Mouse (Mus musculus): ENCODE measurements at regions not wholly inside any gene's neighbourhood (a gene's known extent, or its start where the extent isn't known, plus 50 kb on each side); places are given as distances from the start of the nearest gene placed in this dataset.
A peak's percentile ranks its signal among the peaks of the same experiment; 100 is the strongest.

- Histone ChIP-seq H3K4me2 (replicated peaks; ENCODE audit: low read depth, low read length) (no peak overlapping the region), H3K27me3 (ENCODE audit: insufficient read depth, low read length) (no peaks in the 10 kb centered on the region), H3K4me1 (ENCODE audit: insufficient read depth, low read length) (no peaks in the 10 kb centered on the region), H3K4me3 (ENCODE audit: low read length) (no peak overlapping the region), H3K9me3 (ENCODE audit: low read length) (no peaks in the 10 kb centered on the region; the same call in 1 of the 2 replicates), H3K9ac (replicated peaks; ENCODE audit: low read length) (no peak overlapping the region), H3K27ac (ENCODE audit: low read length) (no peak overlapping the region), H3K36me3 (ENCODE audit: insufficient read depth, low read length) (no peaks in the 10 kb centered on the region)
- ATAC-seq (ENCODE audit: low FRiP score, low TSS enrichment) = no peak
- WGBS = 96% methylated on average over 4 of the region's 4 CpGs
Measured at GRCm38 (mm10) chr3:105130228-105130627, 63.6 kb downstream of the 4930564D02Rik start.

GRCm38 (mm10) chr3:105131053-105131452 lies 64.4 kb downstream of the 4930564D02Rik start:
- no peak overlapping the region for H3K9ac ChIP-seq (replicated peaks; ENCODE audit: low read length)
- no peak overlapping the region for H3K4me3 ChIP-seq (ENCODE audit: low read length)
- no peak overlapping the region for H3K27ac ChIP-seq (ENCODE audit: low read length)
- 75% methylated on average over 6 of the region's 6 CpGs for WGBS
- no peaks in the 10 kb centered on the region; the same call in 1 of the 2 replicates for H3K9me3 ChIP-seq (ENCODE audit: low read length)
- H3K27me3 ChIP-seq (ENCODE audit: insufficient read depth, low read length) = no peaks in the 10 kb centered on the region
- H3K4me2 ChIP-seq (replicated peaks; ENCODE audit: low read depth, low read length) = no peak overlapping the region
- ATAC-seq (ENCODE audit: low FRiP score, low TSS enrichment) = no peak
- no peaks in the 10 kb centered on the region for H3K4me1 ChIP-seq (ENCODE audit: insufficient read depth, low read length)
- no peaks in the 10 kb centered on the region for H3K36me3 ChIP-seq (ENCODE audit: insufficient read depth, low read length)

GRCm38 (mm10) chr3:105133011-105133410 lies 66.4 kb downstream of the 4930564D02Rik start:
- H3K9ac ChIP-seq (replicated peaks; ENCODE audit: low read length) = no peak overlapping the region
- no peaks in the 10 kb centered on the region for H3K36me3 ChIP-seq (ENCODE audit: insufficient read depth, low read length)
- H3K4me3 ChIP-seq (ENCODE audit: low read length) = no peak overlapping the region
- no peaks in the 10 kb centered on the region for H3K27me3 ChIP-seq (ENCODE audit: insufficient read depth, low read length)
- no peak for ATAC-seq (ENCODE audit: low FRiP score, low TSS enrichment)
- H3K27ac ChIP-seq (ENCODE audit: low read length) = no peak overlapping the region
- no peaks in the 10 kb centered on the region for H3K4me1 ChIP-seq (ENCODE audit: insufficient read depth, low read length)
- H3K4me2 ChIP-seq (replicated peaks; ENCODE audit: low read depth, low read length) = no peak overlapping the region
- H3K9me3 ChIP-seq (ENCODE audit: low read length) = no peaks in the 10 kb centered on the region; the same call in 1 of the 2 replicates
- WGBS = 84% methylated on average over 4 of the region's 4 CpGs

- WGBS = 69% methylated on average over 14 of the region's 14 CpGs
Measured at GRCm38 (mm10) chr3:105141170-105141971, 74.7 kb downstream of the 4930564D02Rik start.

GRCm38 (mm10) chr3:105142631-105143030 lies 76.0 kb downstream of the 4930564D02Rik start:
- no peak overlapping the region for H3K27ac ChIP-seq (ENCODE audit: low read length)
- no peaks in the 10 kb centered on the region for H3K9me3 ChIP-seq (ENCODE audit: low read length)
- no peaks in the 10 kb centered on the region for H3K27me3 ChIP-seq (ENCODE audit: insufficient read depth, low read length)
- no peak for ATAC-seq (ENCODE audit: low FRiP score, low TSS enrichment)
- no peaks in the 10 kb centered on the region for H3K36me3 ChIP-seq (ENCODE audit: insufficient read depth, low read length)
- no peak overlapping the region for H3K9ac ChIP-seq (replicated peaks; ENCODE audit: low read length)
- H3K4me2 ChIP-seq (replicated peaks; ENCODE audit: low read depth, low read length) = no peak overlapping the region
- H3K4me3 ChIP-seq (ENCODE audit: low read length) = no peak overlapping the region
- no peaks in the 10 kb centered on the region for H3K4me1 ChIP-seq (ENCODE audit: insufficient read depth, low read length)

More at GRCm38 (mm10) chr3:105141170-105141971, 74.7 kb downstream of the 4930564D02Rik start:
- H3K9me3 ChIP-seq (ENCODE audit: low read length) = no peaks in the 10 kb centered on the region
- no peaks in the 10 kb centered on the region for H3K36me3 ChIP-seq (ENCODE audit: insufficient read depth, low read length)
- no peaks in the 10 kb centered on the region for H3K27me3 ChIP-seq (ENCODE audit: insufficient read depth, low read length)
- H3K27ac ChIP-seq (ENCODE audit: low read length) = no peak overlapping the region
- H3K4me2 ChIP-seq (replicated peaks; ENCODE audit: low read depth, low read length) = no peak overlapping the region
- no peak overlapping the region for H3K4me3 ChIP-seq (ENCODE audit: low read length)
- no peak for ATAC-seq (ENCODE audit: low FRiP score, low TSS enrichment)
- H3K9ac ChIP-seq (replicated peaks; ENCODE audit: low read length) = no peak overlapping the region
- H3K4me1 ChIP-seq (ENCODE audit: insufficient read depth, low read length) = no peaks in the 10 kb centered on the region

GRCm38 (mm10) chr3:105151475-105152157 lies 85.0 kb downstream of the 4930564D02Rik start:
- H3K27ac ChIP-seq (ENCODE audit: low read length) = no peak overlapping the region
- WGBS = 12% methylated on average over 11 of the region's 11 CpGs
- H3K4me2 ChIP-seq (replicated peaks; ENCODE audit: low read depth, low read length) = 0 out of 2 replicates have a peak overlapping the region, but pooled peaks have one; percentile 31

GRCm38 (mm10) chr3:105152158-105152541 lies 85.5 kb downstream of the 4930564D02Rik start:
- no peaks in the 10 kb centered on the region for H3K36me3 ChIP-seq (ENCODE audit: insufficient read depth, low read length)
- 0 out of 2 replicates have a peak overlapping the region, but pooled peaks have one; percentile 31 for H3K4me2 ChIP-seq (replicated peaks; ENCODE audit: low read depth, low read length)
- ATAC-seq (ENCODE audit: low FRiP score, low TSS enrichment) = no peak
- H3K27me3 ChIP-seq (ENCODE audit: insufficient read depth, low read length) = no peaks in the 10 kb centered on the region
- no peak overlapping the region for H3K4me3 ChIP-seq (ENCODE audit: low read length)
- 20% methylated on average over 1 of the region's 1 CpGs for WGBS
- 0 out of 2 replicates have a peak overlapping the region, but pooled peaks have one; percentile 1 for H3K9ac ChIP-seq (replicated peaks; ENCODE audit: low read length)
- H3K27ac ChIP-seq (ENCODE audit: low read length) = no peak overlapping the region
- 0 out of 2 replicates have a peak, but pooled peaks cover 4% of the 10 kb centered on the region for H3K4me1 ChIP-seq (ENCODE audit: insufficient read depth, low read length)
- H3K9me3 ChIP-seq (ENCODE audit: low read length) = no peaks in the 10 kb centered on the region

More at GRCm38 (mm10) chr3:105151475-105152157, 85.0 kb downstream of the 4930564D02Rik start:
- Histone ChIP-seq H3K9ac (replicated peaks; ENCODE audit: low read length) (0 out of 2 replicates have a peak overlapping the region, but pooled peaks have one; percentile 1), H3K4me1 (ENCODE audit: insufficient read depth, low read length) (0 out of 2 replicates have a peak, but pooled peaks cover 4% of the 10 kb centered on the region), H3K27me3 (ENCODE audit: insufficient read depth, low read length) (no peaks in the 10 kb centered on the region), H3K9me3 (ENCODE audit: low read length) (no peaks in the 10 kb centered on the region), H3K36me3 (ENCODE audit: insufficient read depth, low read length) (no peaks in the 10 kb centered on the region), H3K4me3 (ENCODE audit: low read length) (no peak overlapping the region)
- ATAC-seq (ENCODE audit: low FRiP score, low TSS enrichment) = peak; percentile 79

- Histone ChIP-seq H3K9ac (replicated peaks; ENCODE audit: low read length) (no peak overlapping the region), H3K4me3 (ENCODE audit: low read length) (no peak overlapping the region), H3K27me3 (ENCODE audit: insufficient read depth, low read length) (no peaks in the 10 kb centered on the region), H3K36me3 (ENCODE audit: insufficient read depth, low read length) (no peaks in the 10 kb centered on the region), H3K4me2 (replicated peaks; ENCODE audit: low read depth, low read length) (no peak overlapping the region), H3K27ac (ENCODE audit: low read length) (no peak overlapping the region), H3K9me3 (ENCODE audit: low read length) (no peaks in the 10 kb centered on the region), H3K4me1 (ENCODE audit: insufficient read depth, low read length) (no peaks in the 10 kb centered on the region)
- ATAC-seq (ENCODE audit: low FRiP score, low TSS enrichment) = no peak
- 87% methylated on average over 2 of the region's 2 CpGs for WGBS
Measured at GRCm38 (mm10) chr3:105158376-105158775, 91.7 kb downstream of the 4930564D02Rik start.

- Histone ChIP-seq H3K4me1 (ENCODE audit: insufficient read depth, low read length) (no peaks in the 10 kb centered on the region), H3K4me2 (replicated peaks; ENCODE audit: low read depth, low read length) (no peak overlapping the region), H3K27ac (ENCODE audit: low read length) (no peak overlapping the region), H3K27me3 (ENCODE audit: insufficient read depth, low read length) (no peaks in the 10 kb centered on the region), H3K4me3 (ENCODE audit: low read length) (no peak overlapping the region), H3K9ac (replicated peaks; ENCODE audit: low read length) (no peak overlapping the region), H3K36me3 (ENCODE audit: insufficient read depth, low read length) (no peaks in the 10 kb centered on the region), H3K9me3 (ENCODE audit: low read length) (0 out of 2 replicates have a peak, but pooled peaks cover 3% of the 10 kb centered on the region)
- WGBS = 63% methylated on average over 2 of the region's 2 CpGs
- ATAC-seq (ENCODE audit: low FRiP score, low TSS enrichment) = no peak
Measured at GRCm38 (mm10) chr3:105165355-105165754, 98.7 kb downstream of the 4930564D02Rik start.

Data from kidney, embryonic 16.5 days (tissue).